Mouse (Mus musculus) hindbrain, embryonic 16.5 days (tissue): Measurements from ENCODE around the gene Scel. TPM values are rescaled to one million over a fixed set of nuclear protein-coding genes. Genes with fewer than 3 reads are reported as not detected.

Experiments
- ATAC-seq: fragments of 200-750 bp; cut with Nextera tagmentation; 2 replicates; pipeline ENCODE4 v1.8.0; 2017; ENCODE audit warnings: moderate TSS enrichment, moderate library complexity
- H3K27ac ChIP-seq: fragments of 300-500 bp; sonication (generic); 2 replicates; pipeline ENCODE4 v1.5.1; 2014; ENCODE audit warnings: low read depth, mild to moderate bottlenecking, control low read depth, low read length, moderate library complexity
- H3K27me3 ChIP-seq: fragments of 300-500 bp; sonication (generic); replicated peaks from 2 replicates; pipeline ENCODE4 v1.6.1; 2014; ENCODE audit warnings: low read length; ENCODE audit not compliant: control insufficient read depth, insufficient read depth
- H3K36me3 ChIP-seq: fragments of 300-500 bp; sonication (generic); 2 replicates; pipeline ENCODE4 v1.6.1; 2014; ENCODE audit warnings: mild to moderate bottlenecking, low read length, moderate library complexity, mixed read lengths; ENCODE audit not compliant: control insufficient read depth, insufficient read depth
- H3K4me1 ChIP-seq: fragments of 300-500 bp; sonication (generic); 2 replicates; pipeline ENCODE4 v1.6.1; 2014; ENCODE audit warnings: low read depth, low read length; ENCODE audit not compliant: control insufficient read depth, insufficient read depth
- H3K4me2 ChIP-seq: fragments of 300-500 bp; sonication (generic); 2 replicates; pipeline ENCODE4 v1.6.1; 2014; ENCODE audit warnings: mild to moderate bottlenecking, low read length, control low read depth, moderate library complexity
- H3K4me3 ChIP-seq: fragments of 300-500 bp; sonication (generic); 2 replicates; pipeline ENCODE4 v1.5.1; 2014; ENCODE audit warnings: mild to moderate bottlenecking, low read length, control low read depth, moderate library complexity
- H3K9ac ChIP-seq: fragments of 300-500 bp; sonication (generic); 2 replicates; pipeline ENCODE4 v1.6.1; 2014; ENCODE audit warnings: low read depth, mild to moderate bottlenecking, control low read depth, low read length, moderate library complexity
- H3K9me3 ChIP-seq: fragments of 300-500 bp; sonication (generic); 2 replicates; pipeline ENCODE4 v1.6.1; 2014; ENCODE audit warnings: mild to moderate bottlenecking, low read length, moderate library complexity; ENCODE audit not compliant: control insufficient read depth
- whole genome bisulfite sequencing: fragments of 180-500 bp; shearing (Covaris S2); extraction: QIAGEN DNeasy Blood & Tissue Kit; methylation state at CpG from one replicate; pipeline ENCODE4 v1.1.7; 2014; 5-methylcytosine and 5-hydroxymethylcytosine counted together
- polyA plus RNA-seq: library from polyadenylated mRNA; unstranded; fragments of >200 nt; fragmentation: Nextera tagmentation; extraction: Ambion mirVana; gene quantifications from 2 replicates; pipeline ENCODE4 v1.2.1, GENCODE M21; 2015

The Scel gene
- polyA plus RNA-seq, 1 experiment from 2014 or later = 0.14 TPM

DNA sequence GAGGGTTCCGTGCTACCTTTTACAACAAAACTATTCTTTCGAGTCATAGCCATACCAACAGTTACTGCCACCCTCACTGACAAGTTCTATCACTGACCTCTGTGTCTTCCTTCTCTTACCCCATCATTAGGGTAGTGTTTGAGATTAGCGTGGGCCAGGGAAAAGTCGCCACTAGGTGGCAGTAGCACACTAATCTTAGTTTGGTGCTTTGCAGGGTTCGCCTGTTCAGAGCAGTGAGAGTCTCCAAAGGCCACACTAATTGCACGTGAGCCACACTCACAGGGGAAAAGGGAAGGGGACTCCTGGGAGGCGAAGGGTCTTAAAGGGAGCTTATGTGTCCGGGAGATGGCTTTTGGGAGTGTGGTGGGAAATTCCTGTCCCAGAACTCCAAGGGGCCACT is 37.3 kb downstream of the Scel start:
- Histone ChIP-seq H3K27ac (no peak overlapping the region), H3K4me3 (no peak overlapping the region), H3K4me1 (peaks cover 7% of the 10 kb centered on the region), H3K9ac (no peak overlapping the region; the same call in 1 of the 2 replicates), H3K9me3 (no peaks in the 10 kb centered on the region), H3K4me2 (no peak overlapping the region), H3K36me3 (no peaks in the 10 kb centered on the region), H3K27me3 (no peaks in the 10 kb centered on the region)
- 16% methylated on average over 8 of the region's 8 CpGs for WGBS
- ATAC-seq = peak; percentile 81

DNA sequence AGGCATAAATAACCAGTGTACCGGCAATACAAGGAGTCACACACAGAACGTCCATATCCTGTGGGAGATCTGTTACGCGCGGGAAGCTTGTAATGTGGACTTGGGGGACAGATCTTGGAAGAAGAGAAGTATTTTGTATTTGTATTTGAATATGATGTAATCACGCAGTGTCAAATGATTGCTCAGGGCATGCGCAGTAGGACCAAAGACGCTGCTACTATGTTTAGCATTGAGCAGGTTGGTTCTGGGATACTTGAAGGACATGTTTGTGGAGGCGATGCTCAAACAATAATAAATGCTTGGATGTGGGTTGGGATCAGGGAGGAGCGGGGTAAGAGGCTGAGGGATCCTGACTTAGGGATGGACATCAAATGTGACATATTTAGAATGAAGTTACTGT is 37.8 kb downstream of the Scel start:
- no peak overlapping the region; the same call in 1 of the 2 replicates for H3K9ac ChIP-seq
- no peak overlapping the region for H3K27ac ChIP-seq
- 74% methylated on average over 10 of the region's 10 CpGs for WGBS
- H3K4me3 ChIP-seq = no peak overlapping the region
- no peaks in the 10 kb centered on the region for H3K36me3 ChIP-seq
- no peaks in the 10 kb centered on the region for H3K9me3 ChIP-seq
- H3K4me2 ChIP-seq = no peak overlapping the region
- H3K4me1 ChIP-seq = peaks cover 7% of the 10 kb centered on the region
- no peaks in the 10 kb centered on the region for H3K27me3 ChIP-seq
- ATAC-seq = no peak; the same call in 1 of the 2 replicates

DNA sequence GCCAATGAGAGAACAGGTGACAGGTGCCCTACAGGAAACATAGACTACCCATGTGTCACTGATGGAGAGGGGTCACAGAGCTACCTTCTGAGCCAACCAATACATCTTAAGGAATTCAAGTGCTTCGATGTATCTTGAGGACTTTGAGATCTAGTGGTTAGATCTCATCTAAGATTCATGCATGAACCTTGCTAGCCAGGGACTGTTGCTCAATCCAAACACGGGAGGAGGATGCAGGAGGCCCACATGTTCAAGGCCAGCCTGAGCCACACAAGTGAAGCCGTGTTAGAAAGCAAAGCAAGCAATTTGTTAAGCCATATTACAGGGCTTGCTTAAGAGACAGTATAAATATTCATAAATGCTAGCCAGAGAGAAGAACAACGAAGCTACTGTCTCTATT is 38.8 kb downstream of the Scel start:
- Histone ChIP-seq H3K4me1 (peaks cover 3% of the 10 kb centered on the region; the same call in 1 of the 2 replicates), H3K4me3 (no peak overlapping the region), H3K9ac (no peak overlapping the region), H3K36me3 (no peaks in the 10 kb centered on the region), H3K27me3 (no peaks in the 10 kb centered on the region), H3K4me2 (no peak overlapping the region), H3K27ac (no peak overlapping the region), H3K9me3 (no peaks in the 10 kb centered on the region)
- WGBS = 54% methylated on average over 4 of the region's 4 CpGs
- 0 out of 2 replicates have a peak, but pooled peaks have one; percentile 21 for ATAC-seq

DNA sequence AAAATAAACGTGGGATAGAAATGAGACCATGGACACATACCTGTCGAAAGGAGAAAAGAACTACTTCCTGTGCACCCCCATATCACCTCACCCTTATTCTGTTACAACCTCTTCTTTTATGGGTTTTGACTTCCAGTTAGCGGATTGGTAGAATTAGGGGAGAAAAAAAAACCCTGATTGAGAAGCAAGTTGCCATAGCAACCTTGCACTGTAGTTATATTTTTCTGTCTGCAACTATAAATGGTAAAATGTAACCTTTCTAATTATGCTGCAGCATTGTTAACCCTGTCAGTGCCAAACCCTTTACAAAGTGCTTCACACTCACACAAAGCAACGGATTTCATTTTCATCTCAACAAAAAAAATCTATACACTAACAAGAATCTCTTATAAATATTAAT is 39.2 kb downstream of the Scel start:
- no peaks in the 10 kb centered on the region for H3K36me3 ChIP-seq
- H3K4me1 ChIP-seq = peaks cover 3% of the 10 kb centered on the region; the same call in 1 of the 2 replicates
- H3K4me2 ChIP-seq = no peak overlapping the region
- no peak overlapping the region for H3K4me3 ChIP-seq
- 47% methylated on average over 4 of the region's 4 CpGs for WGBS
- ATAC-seq = no peak
- H3K9ac ChIP-seq = no peak overlapping the region
- H3K27ac ChIP-seq = no peak overlapping the region
- no peaks in the 10 kb centered on the region for H3K27me3 ChIP-seq
- H3K9me3 ChIP-seq = no peaks in the 10 kb centered on the region

DNA sequence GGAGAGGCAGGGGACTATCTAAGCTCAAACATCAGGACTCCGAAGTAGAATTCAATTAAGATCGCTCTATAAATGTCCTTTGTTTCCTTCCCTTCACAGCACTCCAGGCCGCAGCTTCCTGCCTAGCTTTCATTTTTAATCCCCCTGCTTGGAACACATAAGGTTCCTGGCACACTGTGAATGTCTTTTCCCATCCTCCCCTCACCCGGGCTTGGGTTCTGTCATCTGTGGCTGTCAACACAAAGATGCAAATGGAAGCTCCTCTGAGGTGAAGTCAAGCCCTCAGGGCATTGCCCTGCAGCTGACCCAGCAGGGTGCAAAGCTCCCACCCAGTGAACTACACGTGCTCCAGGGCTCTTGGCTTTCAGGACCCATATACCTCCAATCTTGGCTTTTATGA is 43.5 kb downstream of the Scel start:
- ATAC-seq = no peak
- Histone ChIP-seq H3K27me3 (no peaks in the 10 kb centered on the region), H3K9ac (no peak overlapping the region), H3K4me3 (no peak overlapping the region), H3K36me3 (no peaks in the 10 kb centered on the region), H3K4me1 (peaks cover 3% of the 10 kb centered on the region; the same call in 1 of the 2 replicates), H3K4me2 (no peak overlapping the region), H3K9me3 (no peaks in the 10 kb centered on the region), H3K27ac (no peak overlapping the region)
- 22% methylated on average over 5 of the region's 5 CpGs for WGBS

DNA sequence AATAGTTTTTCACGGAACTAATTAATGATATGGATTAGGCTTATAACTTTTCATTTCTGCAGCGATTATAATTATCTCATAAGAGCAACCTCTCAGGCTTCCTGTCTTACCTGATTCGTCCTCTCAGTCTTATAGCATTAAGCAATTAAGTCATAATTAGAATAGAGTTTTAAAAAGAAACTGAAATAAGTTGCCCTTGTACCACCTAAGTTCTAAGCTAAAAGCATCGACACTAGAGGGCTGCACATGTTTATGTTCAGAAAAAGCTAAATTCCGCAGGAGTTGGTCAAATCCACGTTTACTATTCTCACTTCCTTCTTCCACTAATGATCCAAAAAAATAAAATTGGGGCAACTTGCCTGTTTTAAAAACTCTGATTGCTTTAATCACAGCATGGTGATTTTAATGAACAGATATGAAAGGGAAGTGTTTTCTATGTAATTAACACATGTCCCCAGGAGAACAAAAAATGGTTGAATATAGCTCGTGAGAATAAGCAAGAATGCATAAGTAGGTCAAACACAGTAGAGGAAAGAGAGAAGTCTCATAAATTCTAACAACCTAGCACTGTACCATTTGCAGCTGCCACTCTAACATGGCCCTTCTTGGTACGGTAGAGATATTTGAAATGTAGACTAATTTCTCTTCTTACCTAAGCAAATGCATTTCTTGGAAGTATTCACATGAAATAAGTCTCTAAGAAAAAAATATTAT is 48.4 kb downstream of the Scel start:
- 68% methylated on average over 8 of the region's 8 CpGs for WGBS
- H3K27ac ChIP-seq = no peak overlapping the region
- H3K4me3 ChIP-seq = no peak overlapping the region
- H3K9me3 ChIP-seq = no peaks in the 10 kb centered on the region
- no peaks in the 10 kb centered on the region for H3K36me3 ChIP-seq
- no peaks in the 10 kb centered on the region for H3K27me3 ChIP-seq
- H3K9ac ChIP-seq = no peak overlapping the region
- ATAC-seq = peak; percentile 68
- H3K4me2 ChIP-seq = no peak overlapping the region
- no peaks in the 10 kb centered on the region for H3K4me1 ChIP-seq

DNA sequence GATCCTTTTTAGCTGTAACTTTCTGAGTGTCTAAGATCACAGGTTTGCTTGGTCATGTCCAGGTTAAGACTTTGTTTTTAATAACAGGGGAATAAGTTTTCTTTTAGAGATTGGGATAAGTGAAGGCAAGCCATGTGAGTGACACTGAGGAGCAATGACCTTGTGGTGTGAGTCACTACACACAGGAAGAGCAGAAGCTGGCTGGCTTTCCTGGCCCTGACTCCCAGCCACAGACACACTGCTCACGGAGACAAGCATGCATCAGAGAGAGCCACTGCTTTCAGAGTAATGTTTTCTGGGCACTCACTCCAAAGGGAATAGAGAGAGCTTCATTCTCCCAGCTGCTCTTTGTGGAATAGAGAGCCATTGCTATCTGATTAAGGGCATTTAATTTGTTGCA is 54.8 kb downstream of the Scel start:
- Histone ChIP-seq H3K27me3 (no peaks in the 10 kb centered on the region), H3K4me1 (no peaks in the 10 kb centered on the region), H3K9me3 (no peaks in the 10 kb centered on the region), H3K9ac (no peak overlapping the region), H3K27ac (no peak overlapping the region), H3K4me3 (no peak overlapping the region), H3K36me3 (no peaks in the 10 kb centered on the region), H3K4me2 (no peak overlapping the region)
- peak; percentile 56; the same call in 1 of the 2 replicates for ATAC-seq
- 39% methylated on average over 1 of the region's 1 CpGs for WGBS

DNA sequence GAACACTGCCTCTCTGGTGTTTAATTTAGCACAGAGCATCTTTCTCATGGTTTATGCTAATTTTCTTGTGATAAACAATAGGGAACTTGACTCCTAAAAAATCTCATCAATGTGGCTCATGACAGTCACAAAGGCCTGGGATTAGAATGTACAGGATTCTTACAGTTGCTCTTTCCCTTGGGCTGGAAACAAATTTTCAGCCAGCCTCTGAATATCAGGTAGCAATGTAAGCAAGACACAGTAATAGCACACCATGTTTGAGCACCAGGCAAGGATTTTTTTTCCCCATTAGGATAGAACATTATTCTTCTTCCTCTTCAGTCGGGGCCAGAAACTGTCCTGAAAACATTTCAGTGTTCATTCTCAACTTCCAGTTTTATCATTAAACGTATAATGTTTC is 55.3 kb downstream of the Scel start:
- H3K4me2 ChIP-seq = no peak overlapping the region
- no peaks in the 10 kb centered on the region for H3K9me3 ChIP-seq
- H3K27ac ChIP-seq = no peak overlapping the region
- no peaks in the 10 kb centered on the region for H3K4me1 ChIP-seq
- no peaks in the 10 kb centered on the region for H3K36me3 ChIP-seq
- WGBS = 89% methylated on average over 2 of the region's 2 CpGs
- no peaks in the 10 kb centered on the region for H3K27me3 ChIP-seq
- no peak overlapping the region for H3K4me3 ChIP-seq
- ATAC-seq = no peak
- no peak overlapping the region for H3K9ac ChIP-seq

DNA sequence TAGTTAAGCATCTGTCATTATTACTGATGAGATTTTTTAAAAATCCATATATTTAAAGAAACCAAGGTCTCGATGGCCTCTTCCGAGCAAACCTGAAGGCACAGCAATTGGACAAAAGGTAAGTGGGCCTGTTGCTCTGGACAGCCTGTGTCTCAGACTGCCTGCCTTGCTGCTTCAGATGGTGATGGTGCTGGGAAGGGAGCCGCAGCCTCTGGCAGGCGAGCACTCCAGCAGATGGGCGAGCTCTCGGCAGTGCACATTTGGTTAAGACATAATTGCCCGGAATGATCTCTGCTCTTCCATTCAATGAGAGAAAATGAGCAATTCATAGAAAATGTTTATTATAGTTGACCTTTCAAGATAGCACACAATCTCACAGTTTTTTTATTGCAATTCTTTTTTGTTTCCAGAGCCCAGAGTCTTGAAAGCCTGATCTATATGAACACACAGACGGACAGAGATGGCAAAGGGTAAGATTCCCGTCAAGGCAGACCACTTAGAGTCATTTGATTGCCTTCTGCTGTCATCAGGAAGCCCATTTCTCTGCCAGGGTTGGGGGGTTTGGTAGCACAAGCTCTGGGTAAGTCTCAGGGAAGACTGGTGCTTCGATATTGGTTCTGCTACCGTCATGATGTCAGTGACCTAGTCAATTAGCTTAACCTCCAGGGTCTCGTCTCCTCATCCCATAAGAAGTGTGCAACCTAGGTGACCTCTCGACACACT is 58.6 kb downstream of the Scel start:
- Histone ChIP-seq H3K9me3 (no peaks in the 10 kb centered on the region), H3K27me3 (no peaks in the 10 kb centered on the region), H3K4me2 (no peak overlapping the region), H3K4me1 (no peaks in the 10 kb centered on the region), H3K9ac (no peak overlapping the region), H3K4me3 (no peak overlapping the region), H3K27ac (no peak overlapping the region), H3K36me3 (no peaks in the 10 kb centered on the region)
- 79% methylated on average over 13 of the region's 13 CpGs for WGBS
- peak; percentile 61 for ATAC-seq
